Mouse (Mus musculus): ENCODE results near the gene Dock10.

Dock10 gene

GRCm38 (mm10) chr1:80472395-80472794, 285.9 kb downstream of the Dock10 start:
- DNase-seq (ENCODE audit: low read depth, low spot score): peak; percentile 22

GRCm38 (mm10) chr1:80461348-80461747, 297.0 kb downstream of the Dock10 start, which contains the start of gene Gm45261:
Gene Gm45261 (minus strand): TSS chr1:80461448.
- DNase-seq (ENCODE audit: low read depth, low spot score): no peak

GRCm38 (mm10) chr1:80459923-80460322, 298.4 kb downstream of the Dock10 start:
- no peak for DNase-seq (ENCODE audit: low read depth, low spot score)

DNA sequence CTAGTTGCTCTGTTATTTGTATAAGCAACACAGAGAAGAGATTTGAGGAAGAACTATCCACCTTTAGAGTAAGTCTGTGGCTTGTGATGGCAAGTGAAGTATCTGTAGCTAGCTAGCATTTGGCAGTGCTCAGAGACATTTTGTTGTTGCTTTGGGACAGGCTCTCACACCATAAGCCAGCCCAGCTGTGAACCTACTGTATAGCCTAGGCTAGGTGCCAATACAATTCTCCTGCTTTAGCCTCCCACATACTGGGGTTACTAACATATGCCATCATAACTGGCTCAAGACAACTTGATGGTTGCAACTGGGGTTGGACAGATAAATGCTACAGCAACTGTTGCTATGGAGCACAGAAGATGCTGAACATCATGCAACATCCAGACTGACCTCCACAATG, 298.9 kb downstream of the Dock10 start:
- no peak for DNase-seq (ENCODE audit: low read depth, low spot score)

DNA sequence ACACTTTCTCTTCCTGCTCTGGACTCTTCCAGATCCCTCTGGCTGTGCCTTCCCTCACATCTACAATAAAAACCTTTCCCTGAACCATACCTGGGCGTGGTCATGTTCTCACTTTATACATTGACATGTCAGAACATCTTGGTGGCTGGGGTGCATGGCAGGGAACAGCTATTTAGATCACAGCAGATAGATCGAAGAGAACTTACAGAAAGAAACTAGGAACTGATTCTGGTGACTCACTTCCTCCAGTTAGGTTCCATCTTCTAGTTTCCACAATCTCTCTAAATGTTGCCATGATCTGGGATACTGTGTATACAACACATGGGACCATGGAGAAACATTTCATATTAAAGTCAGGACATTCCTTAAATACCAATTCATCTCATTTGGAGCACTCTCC, 304.4 kb downstream of the Dock10 start:
- no peak for DNase-seq (ENCODE audit: low read depth, low spot score)

GRCm38 (mm10) chr1:80451914-80452549, 306.3 kb downstream of the Dock10 start:
- DNase-seq (ENCODE audit: low read depth, low spot score): no peak
